Mouse (Mus musculus): ENCODE measurements around the gene Sez6l.

DNA sequence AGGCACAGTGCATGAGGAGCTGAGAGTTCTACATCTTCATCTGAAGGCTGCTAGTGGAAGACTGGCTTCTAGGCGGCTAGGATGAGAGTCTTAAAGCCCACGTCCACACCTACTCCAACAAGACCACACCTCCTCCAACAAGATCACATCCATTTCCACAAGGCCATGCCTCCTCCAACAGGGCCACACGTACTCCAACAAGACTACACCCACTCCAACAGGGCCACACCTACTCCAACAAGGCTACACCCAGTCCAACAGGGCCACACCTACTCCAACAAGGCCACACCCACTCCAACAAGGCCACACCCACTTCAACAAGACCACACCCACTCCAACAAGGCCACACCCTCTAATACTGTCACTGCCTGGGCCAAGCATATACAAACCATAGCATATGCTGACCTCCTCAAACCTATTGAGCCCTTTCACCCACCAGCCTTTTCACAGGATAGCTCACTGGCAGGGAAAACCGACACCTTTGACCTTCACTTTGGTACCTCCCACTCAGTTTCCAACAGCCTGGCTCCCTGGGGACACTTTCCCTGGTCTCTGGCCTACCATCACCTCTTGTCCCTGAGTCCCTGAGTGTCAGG is 107.9 kb downstream of the Sez6l start:
- TF ChIP-seq CTCF (conservative IDR thresholded peaks at IDR 0.05 in 1 of 2, IDR thresholded peaks at IDR 0.05 in 1 of 2; ENCODE audit: low read depth in 2 of 2, low read length in 2 of 2) (no peak), ZMIZ1 (IDR thresholded peaks at IDR 0.05; ENCODE audit: low read depth, low read length) (no peak), POLR2AphosphoS2 (IDR thresholded peaks at IDR 0.05; ENCODE audit: low read depth, low read length) (no peak), EP300 (IDR thresholded peaks at IDR 0.05; ENCODE audit: low read length) (no peak), ELF1 (IDR thresholded peaks at IDR 0.05; ENCODE audit: low read depth, low read length) (no peak), ZC3H11A (IDR thresholded peaks at IDR 0.05; ENCODE audit: low read depth, low read length) (no peak), TBP (conservative IDR thresholded peaks at IDR 0.05; ENCODE audit: low read depth, low read length) (no peak), POLR2A (IDR thresholded peaks at IDR 0.05; ENCODE audit: low read depth, low read length) (no peak), JUND (conservative IDR thresholded peaks at IDR 0.05; ENCODE audit: low read depth, low read length) (no peak)
